Mouse (Mus musculus) embryonic facial prominence, embryonic 11.5 days (tissue): ENCODE data around the gene Sys1. TPM values are rescaled to one million over a fixed set of nuclear protein-coding genes. Genes with fewer than 3 reads are reported as not detected.

Experiments
- ATAC-seq: fragments of 200-750 bp; cut with Nextera tagmentation; replicated peaks from 2 replicates; pipeline ENCODE4 v1.8.0; 2017; ENCODE audit warnings: low read depth; ENCODE audit not compliant: insufficient number of reproducible peaks, low FRiP score, low TSS enrichment
- DNase-seq: peaks from one replicate; pipeline ENCODE4 v3.0.0-alpha.2; 2015; ENCODE audit warnings: low spot score
- H3K27ac ChIP-seq: fragments of 300-500 bp; sonication (generic); replicated peaks from 2 replicates; pipeline ENCODE4 v1.5.1; 2014; ENCODE audit warnings: mild to moderate bottlenecking, low read depth, low read length, control low read depth
- H3K27me3 ChIP-seq: fragments of 300-500 bp; sonication (generic); 2 replicates; pipeline ENCODE4 v1.6.1; 2014; ENCODE audit warnings: mild to moderate bottlenecking, low read length, moderate library complexity, mixed read lengths; ENCODE audit not compliant: control insufficient read depth, insufficient read depth
- H3K36me3 ChIP-seq: fragments of 300-500 bp; sonication (generic); replicated peaks from 2 replicates; pipeline ENCODE4 v1.6.1; 2014; ENCODE audit warnings: low read depth, mild to moderate bottlenecking, low read length, moderate library complexity, mixed read lengths; ENCODE audit not compliant: control insufficient read depth, insufficient read depth
- H3K4me1 ChIP-seq: fragments of 300-500 bp; sonication (generic); 2 replicates; pipeline ENCODE4 v1.6.1; 2014; ENCODE audit warnings: low read length, mixed read lengths; ENCODE audit not compliant: control insufficient read depth, insufficient read depth
- H3K4me2 ChIP-seq: fragments of 300-500 bp; sonication (generic); 2 replicates; pipeline ENCODE4 v1.6.1; 2014; ENCODE audit warnings: low read depth, mild to moderate bottlenecking, control low read depth, low read length, moderate library complexity
- H3K4me3 ChIP-seq: fragments of 300-500 bp; sonication (generic); 2 replicates; pipeline ENCODE4 v1.5.1; 2014; ENCODE audit warnings: low read depth, low read length, control low read depth
- H3K9ac ChIP-seq: fragments of 300-500 bp; sonication (generic); replicated peaks from 2 replicates; pipeline ENCODE4 v1.6.1; 2014; ENCODE audit warnings: mild to moderate bottlenecking, control low read depth, low read length
- H3K9me3 ChIP-seq: fragments of 300-500 bp; sonication (generic); replicated peaks from 2 replicates; pipeline ENCODE4 v1.6.1; 2016; ENCODE audit warnings: mild to moderate bottlenecking, low read length, inconsistent platforms, mixed read lengths; ENCODE audit not compliant: control insufficient read depth
- WGBS: fragments of 180-500 bp; shearing (Covaris S2); extraction: QIAGEN DNeasy Blood & Tissue Kit; methylation state at CpG from one replicate; pipeline ENCODE4 v1.1.7; 2014; 5-methylcytosine and 5-hydroxymethylcytosine counted together
- polyA plus RNA-seq: library from polyadenylated mRNA; unstranded; fragments of >200 nt; fragmentation: Nextera tagmentation; extraction: Ambion mirVana; gene quantifications from 2 replicates; pipeline ENCODE4 v1.2.1, GENCODE M21; 2014

Sys1 gene
- polyA plus RNA-seq, 1 experiment from 2014 or later: 53.3 TPM

GRCm38 (mm10) chr2:164514916-164515315 lies 58.2 kb downstream of the Sys1 start:
- no peaks in the 10 kb centered on the region for H3K9me3 ChIP-seq
- no peak overlapping the region for H3K4me3 ChIP-seq
- no peak overlapping the region for H3K27ac ChIP-seq
- WGBS: 91% methylated on average over 3 of the region's 3 CpGs
- H3K4me1 ChIP-seq: no peaks in the 10 kb centered on the region
- ATAC-seq (no peak), DNase-seq (no peak)
- no peak overlapping the region for H3K9ac ChIP-seq
- H3K27me3 ChIP-seq: no peaks in the 10 kb centered on the region
- H3K4me2 ChIP-seq: no peak overlapping the region
- no peaks in the 10 kb centered on the region; the same call in 1 of the 2 replicates for H3K36me3 ChIP-seq

GRCm38 (mm10) chr2:164515897-164516296 lies 59.1 kb downstream of the Sys1 start:
- no peak for ATAC-seq

GRCm38 (mm10) chr2:164516592-164516991 lies 59.8 kb downstream of the Sys1 start:
- no peak overlapping the region for H3K4me2 ChIP-seq
- H3K4me1 ChIP-seq: no peaks in the 10 kb centered on the region
- DNase-seq (no peak), ATAC-seq (no peak)
- H3K9me3 ChIP-seq: no peaks in the 10 kb centered on the region
- 91% methylated on average over 11 of the region's 11 CpGs for WGBS
- H3K27me3 ChIP-seq: no peaks in the 10 kb centered on the region
- no peaks in the 10 kb centered on the region for H3K36me3 ChIP-seq
- no peak overlapping the region for H3K4me3 ChIP-seq
- H3K9ac ChIP-seq: no peak overlapping the region
- no peak overlapping the region for H3K27ac ChIP-seq

More at GRCm38 (mm10) chr2:164515897-164516296, 59.1 kb downstream of the Sys1 start:
- H3K4me3 ChIP-seq: no peak overlapping the region
- H3K9me3 ChIP-seq: no peaks in the 10 kb centered on the region
- H3K4me1 ChIP-seq: no peaks in the 10 kb centered on the region
- no peaks in the 10 kb centered on the region for H3K27me3 ChIP-seq
- 74% methylated on average over 9 of the region's 9 CpGs for WGBS
- no peak overlapping the region for H3K27ac ChIP-seq
- H3K9ac ChIP-seq: no peak overlapping the region
- no peak for DNase-seq
- H3K4me2 ChIP-seq: no peak overlapping the region
- no peaks in the 10 kb centered on the region for H3K36me3 ChIP-seq

- no peaks in the 10 kb centered on the region for H3K36me3 ChIP-seq
- 37% methylated on average over 10 of the region's 10 CpGs for WGBS
- H3K4me1 ChIP-seq: peaks cover 5% of the 10 kb centered on the region; the same call in 1 of the 2 replicates
- no peak for ATAC-seq
- no peak overlapping the region for H3K4me3 ChIP-seq
- H3K9ac ChIP-seq: no peak overlapping the region
- peak; percentile 63 for DNase-seq
- no peak overlapping the region for H3K27ac ChIP-seq
- H3K4me2 ChIP-seq: no peak overlapping the region
- H3K27me3 ChIP-seq: no peaks in the 10 kb centered on the region
- no peaks in the 10 kb centered on the region for H3K9me3 ChIP-seq
Measured at GRCm38 (mm10) chr2:164517485-164518221, 60.9 kb downstream of the Sys1 start.

GRCm38 (mm10) chr2:164518266-164519170 lies 61.8 kb downstream of the Sys1 start:
- ATAC-seq: no peak
- Histone ChIP-seq H3K27me3 (no peaks in the 10 kb centered on the region), H3K4me2 (no peak overlapping the region), H3K4me3 (no peak overlapping the region), H3K4me1 (peaks cover 5% of the 10 kb centered on the region; the same call in 1 of the 2 replicates), H3K27ac (no peak overlapping the region), H3K9ac (no peak overlapping the region), H3K9me3 (no peaks in the 10 kb centered on the region), H3K36me3 (no peaks in the 10 kb centered on the region)
- 68% methylated on average over 11 of the region's 11 CpGs for WGBS
- no peak for DNase-seq

GRCm38 (mm10) chr2:164519171-164519526 lies 62.4 kb downstream of the Sys1 start:
- Histone ChIP-seq H3K27ac (no peak overlapping the region), H3K9ac (no peak overlapping the region), H3K9me3 (no peaks in the 10 kb centered on the region), H3K4me1 (peaks cover 5% of the 10 kb centered on the region; the same call in 1 of the 2 replicates), H3K27me3 (no peaks in the 10 kb centered on the region), H3K4me2 (no peak overlapping the region), H3K4me3 (no peak overlapping the region), H3K36me3 (no peaks in the 10 kb centered on the region)
- ATAC-seq (no peak), DNase-seq (no peak)
- WGBS: 81% methylated on average over 6 of the region's 6 CpGs

- H3K4me2 ChIP-seq: no peak overlapping the region
- H3K27me3 ChIP-seq: no peaks in the 10 kb centered on the region
- peak; percentile 55 for DNase-seq
- H3K9ac ChIP-seq: no peak overlapping the region
- peaks cover 5% of the 10 kb centered on the region; the same call in 1 of the 2 replicates for H3K4me1 ChIP-seq
- no peak for ATAC-seq
- no peak overlapping the region for H3K4me3 ChIP-seq
- no peak overlapping the region for H3K27ac ChIP-seq
- H3K36me3 ChIP-seq: no peaks in the 10 kb centered on the region
- no peaks in the 10 kb centered on the region for H3K9me3 ChIP-seq
- WGBS: 14% methylated on average over 3 of the region's 3 CpGs
Measured at GRCm38 (mm10) chr2:164520782-164521181, 64.0 kb downstream of the Sys1 start.

GRCm38 (mm10) chr2:164521841-164522240 lies 65.1 kb downstream of the Sys1 start:
- H3K4me3 ChIP-seq: no peak overlapping the region
- no peaks in the 10 kb centered on the region for H3K27me3 ChIP-seq
- 13% methylated on average over 11 of the region's 11 CpGs for WGBS
- no peaks in the 10 kb centered on the region for H3K9me3 ChIP-seq
- no peak overlapping the region for H3K4me2 ChIP-seq
- no peaks in the 10 kb centered on the region for H3K36me3 ChIP-seq
- H3K27ac ChIP-seq: no peak overlapping the region
- DNase-seq (no peak), ATAC-seq (no peak)
- H3K9ac ChIP-seq: no peak overlapping the region
- H3K4me1 ChIP-seq: peaks cover 5% of the 10 kb centered on the region; the same call in 1 of the 2 replicates
